Mouse (Mus musculus): ENCODE results near the gene Dot1l. TPM values are rescaled to one million over a fixed set of nuclear protein-coding genes. Genes with fewer than 3 reads are reported as not detected.

Dot1l gene
- polyA plus RNA-seq, 1 experiment from 2014 or later = 17.7 TPM

GRCm38 (mm10) chr10:80766161-80766815 lies 11.3 kb downstream of the Dot1l start:
- Histone ChIP-seq H3K4me2 (ENCODE audit: low read length) (no peak overlapping the region), H3K27me3 (ENCODE audit: control insufficient read depth, insufficient read depth, low read depth, low read length) (no peaks in the 10 kb centered on the region), H3K9me3 (replicated peaks; ENCODE audit: control insufficient read depth, low read length, poor library complexity, severe bottlenecking) (no peaks in the 10 kb centered on the region), H3K4me1 (ENCODE audit: control insufficient read depth, insufficient read depth, low read length) (no peaks in the 10 kb centered on the region; the same call in 1 of the 2 replicates), H3K36me3 (ENCODE audit: control insufficient read depth, insufficient read depth, low read length) (peaks cover 27% of the 10 kb centered on the region), H3K9ac (ENCODE audit: low read depth, low read length) (no peak overlapping the region), H3K4me3 (ENCODE audit: low read depth, low read length) (no peak overlapping the region), H3K27ac (ENCODE audit: low read length) (no peak overlapping the region)
- ATAC-seq = no peak
- 84% methylated on average over 10 of the region's 10 CpGs for WGBS

GRCm38 (mm10) chr10:80768365-80768764 lies 13.4 kb downstream of the Dot1l start:
- ATAC-seq = no peak
- H3K27ac ChIP-seq (ENCODE audit: low read length) = no peak overlapping the region
- no peak overlapping the region for H3K9ac ChIP-seq (ENCODE audit: low read depth, low read length)
- no peak overlapping the region for H3K4me3 ChIP-seq (ENCODE audit: low read depth, low read length)
- no peaks in the 10 kb centered on the region for H3K27me3 ChIP-seq (ENCODE audit: control insufficient read depth, insufficient read depth, low read depth, low read length)
- H3K4me2 ChIP-seq (ENCODE audit: low read length) = no peak overlapping the region
- H3K9me3 ChIP-seq (replicated peaks; ENCODE audit: control insufficient read depth, low read length, poor library complexity, severe bottlenecking) = no peaks in the 10 kb centered on the region
- H3K4me1 ChIP-seq (ENCODE audit: control insufficient read depth, insufficient read depth, low read length) = no peaks in the 10 kb centered on the region
- H3K36me3 ChIP-seq (ENCODE audit: control insufficient read depth, insufficient read depth, low read length) = peaks cover 39% of the 10 kb centered on the region
- WGBS = 90% methylated on average over 6 of the region's 6 CpGs

GRCm38 (mm10) chr10:80773816-80774215 lies 18.8 kb downstream of the Dot1l start:
- 95% methylated on average over 5 of the region's 5 CpGs for WGBS
- no peak overlapping the region for H3K4me3 ChIP-seq (ENCODE audit: low read depth, low read length)
- no peaks in the 10 kb centered on the region for H3K27me3 ChIP-seq (ENCODE audit: control insufficient read depth, insufficient read depth, low read depth, low read length)
- H3K36me3 ChIP-seq (ENCODE audit: control insufficient read depth, insufficient read depth, low read length) = peaks cover 50% of the 10 kb centered on the region
- no peak overlapping the region for H3K4me2 ChIP-seq (ENCODE audit: low read length)
- H3K9ac ChIP-seq (ENCODE audit: low read depth, low read length) = no peak overlapping the region
- no peak for ATAC-seq
- no peaks in the 10 kb centered on the region for H3K4me1 ChIP-seq (ENCODE audit: control insufficient read depth, insufficient read depth, low read length)
- H3K9me3 ChIP-seq (replicated peaks; ENCODE audit: control insufficient read depth, low read length, poor library complexity, severe bottlenecking) = no peaks in the 10 kb centered on the region
- no peak overlapping the region for H3K27ac ChIP-seq (ENCODE audit: low read length)

- Histone ChIP-seq H3K9ac (ENCODE audit: low read depth, low read length) (no peak overlapping the region), H3K4me2 (ENCODE audit: low read length) (no peak overlapping the region), H3K27ac (ENCODE audit: low read length) (no peak overlapping the region; the same call in 1 of the 2 replicates), H3K27me3 (ENCODE audit: control insufficient read depth, insufficient read depth, low read depth, low read length) (no peaks in the 10 kb centered on the region), H3K36me3 (ENCODE audit: control insufficient read depth, insufficient read depth, low read length) (peaks cover 48% of the 10 kb centered on the region), H3K4me1 (ENCODE audit: control insufficient read depth, insufficient read depth, low read length) (no peaks in the 10 kb centered on the region), H3K4me3 (ENCODE audit: low read depth, low read length) (no peak overlapping the region), H3K9me3 (replicated peaks; ENCODE audit: control insufficient read depth, low read length, poor library complexity, severe bottlenecking) (no peaks in the 10 kb centered on the region)
- 64% methylated on average over 2 of the region's 2 CpGs for WGBS
- ATAC-seq = peak; percentile 68
Measured at GRCm38 (mm10) chr10:80774549-80774948, 19.5 kb downstream of the Dot1l start.

- 0 out of 2 replicates have a peak, but pooled peaks have one; percentile 17 for ATAC-seq
- Histone ChIP-seq H3K4me3 (ENCODE audit: low read depth, low read length) (no peak overlapping the region), H3K27me3 (ENCODE audit: control insufficient read depth, insufficient read depth, low read depth, low read length) (no peaks in the 10 kb centered on the region), H3K4me1 (ENCODE audit: control insufficient read depth, insufficient read depth, low read length) (no peaks in the 10 kb centered on the region), H3K36me3 (ENCODE audit: control insufficient read depth, insufficient read depth, low read length) (peaks cover 45% of the 10 kb centered on the region), H3K9me3 (replicated peaks; ENCODE audit: control insufficient read depth, low read length, poor library complexity, severe bottlenecking) (no peaks in the 10 kb centered on the region), H3K9ac (ENCODE audit: low read depth, low read length) (no peak overlapping the region), H3K4me2 (ENCODE audit: low read length) (no peak overlapping the region), H3K27ac (ENCODE audit: low read length) (no peak overlapping the region)
- 95% methylated on average over 4 of the region's 4 CpGs for WGBS
Measured at GRCm38 (mm10) chr10:80774981-80775380, 20.0 kb downstream of the Dot1l start.

GRCm38 (mm10) chr10:80775731-80776130 lies 20.7 kb downstream of the Dot1l start:
- H3K9me3 ChIP-seq (replicated peaks; ENCODE audit: control insufficient read depth, low read length, poor library complexity, severe bottlenecking) = no peaks in the 10 kb centered on the region
- 94% methylated on average over 4 of the region's 4 CpGs for WGBS
- ATAC-seq = no peak
- no peaks in the 10 kb centered on the region for H3K4me1 ChIP-seq (ENCODE audit: control insufficient read depth, insufficient read depth, low read length)
- H3K27ac ChIP-seq (ENCODE audit: low read length) = no peak overlapping the region
- peaks cover 48% of the 10 kb centered on the region for H3K36me3 ChIP-seq (ENCODE audit: control insufficient read depth, insufficient read depth, low read length)
- H3K4me2 ChIP-seq (ENCODE audit: low read length) = no peak overlapping the region
- no peaks in the 10 kb centered on the region for H3K27me3 ChIP-seq (ENCODE audit: control insufficient read depth, insufficient read depth, low read depth, low read length)
- H3K9ac ChIP-seq (ENCODE audit: low read depth, low read length) = no peak overlapping the region
- H3K4me3 ChIP-seq (ENCODE audit: low read depth, low read length) = no peak overlapping the region

GRCm38 (mm10) chr10:80776358-80776869 lies 21.4 kb downstream of the Dot1l start:
- ATAC-seq = no peak
- H3K36me3 ChIP-seq (ENCODE audit: control insufficient read depth, insufficient read depth, low read length) = peaks cover 48% of the 10 kb centered on the region

GRCm38 (mm10) chr10:80777123-80777522 lies 22.1 kb downstream of the Dot1l start:
- Histone ChIP-seq H3K27ac (ENCODE audit: low read length) (no peak overlapping the region), H3K4me2 (ENCODE audit: low read length) (no peak overlapping the region), H3K36me3 (ENCODE audit: control insufficient read depth, insufficient read depth, low read length) (peaks cover 48% of the 10 kb centered on the region), H3K27me3 (ENCODE audit: control insufficient read depth, insufficient read depth, low read depth, low read length) (no peaks in the 10 kb centered on the region), H3K9me3 (replicated peaks; ENCODE audit: control insufficient read depth, low read length, poor library complexity, severe bottlenecking) (no peaks in the 10 kb centered on the region), H3K4me1 (ENCODE audit: control insufficient read depth, insufficient read depth, low read length) (no peaks in the 10 kb centered on the region), H3K9ac (ENCODE audit: low read depth, low read length) (no peak overlapping the region), H3K4me3 (ENCODE audit: low read depth, low read length) (no peak overlapping the region)
- 95% methylated on average over 5 of the region's 5 CpGs for WGBS
- no peak for ATAC-seq

More at GRCm38 (mm10) chr10:80776358-80776869, 21.4 kb downstream of the Dot1l start:
- Histone ChIP-seq H3K4me3 (ENCODE audit: low read depth, low read length) (no peak overlapping the region), H3K27me3 (ENCODE audit: control insufficient read depth, insufficient read depth, low read depth, low read length) (no peaks in the 10 kb centered on the region), H3K27ac (ENCODE audit: low read length) (no peak overlapping the region), H3K9me3 (replicated peaks; ENCODE audit: control insufficient read depth, low read length, poor library complexity, severe bottlenecking) (no peaks in the 10 kb centered on the region), H3K9ac (ENCODE audit: low read depth, low read length) (no peak overlapping the region), H3K4me2 (ENCODE audit: low read length) (no peak overlapping the region), H3K4me1 (ENCODE audit: control insufficient read depth, insufficient read depth, low read length) (no peaks in the 10 kb centered on the region)
- 92% methylated on average over 6 of the region's 6 CpGs for WGBS

- H3K4me2 ChIP-seq (ENCODE audit: low read length) = no peak overlapping the region
- H3K27ac ChIP-seq (ENCODE audit: low read length) = no peak overlapping the region
- H3K36me3 ChIP-seq (ENCODE audit: control insufficient read depth, insufficient read depth, low read length) = peaks cover 59% of the 10 kb centered on the region
- ATAC-seq = no peak
- no peaks in the 10 kb centered on the region for H3K27me3 ChIP-seq (ENCODE audit: control insufficient read depth, insufficient read depth, low read depth, low read length)
- no peak overlapping the region for H3K9ac ChIP-seq (ENCODE audit: low read depth, low read length)
- H3K9me3 ChIP-seq (replicated peaks; ENCODE audit: control insufficient read depth, low read length, poor library complexity, severe bottlenecking) = no peaks in the 10 kb centered on the region
- no peak overlapping the region for H3K4me3 ChIP-seq (ENCODE audit: low read depth, low read length)
- no peaks in the 10 kb centered on the region for H3K4me1 ChIP-seq (ENCODE audit: control insufficient read depth, insufficient read depth, low read length)
Measured at GRCm38 (mm10) chr10:80779565-80779964, 24.6 kb downstream of the Dot1l start.
